Mouse (Mus musculus): ENCODE measurements around the gene Stx1a.
"Not testable (repeated sequence)": the region's sequence is repeated elsewhere in the genome, so short reads cannot be mapped to it uniquely, and the experiment has no call there.

Stx1a gene

GRCm38 (mm10) chr5:135040777-135041176 is 17.5 kb downstream of the Stx1a start:
- DNase-seq (ENCODE audit: low spot score): no peak

GRCm38 (mm10) chr5:135042105-135042788 is 19.0 kb downstream of the Stx1a start:
- DNase-seq (ENCODE audit: low spot score): no peak

DNA sequence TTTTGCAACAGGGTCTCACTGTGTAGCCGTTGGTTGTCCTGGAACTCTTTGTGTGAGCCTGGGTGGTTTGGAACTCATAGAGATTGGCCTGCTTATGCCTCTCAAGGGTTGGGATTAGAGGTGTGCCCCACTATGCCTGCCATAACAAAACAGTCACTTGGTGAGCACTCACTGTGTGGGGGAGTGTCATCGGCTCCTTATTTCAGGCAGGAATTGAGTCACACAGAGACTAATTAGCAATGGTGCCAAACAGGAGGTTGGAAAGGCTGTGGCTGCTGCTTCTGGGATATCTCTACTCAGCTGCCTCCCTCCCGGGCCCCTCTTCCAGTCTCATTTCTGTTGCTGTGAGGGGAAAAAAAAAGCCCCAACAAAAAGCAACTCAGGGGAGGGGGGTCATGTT is 21.3 kb downstream of the Stx1a start:
- DNase-seq (ENCODE audit: low spot score): no peak

DNA sequence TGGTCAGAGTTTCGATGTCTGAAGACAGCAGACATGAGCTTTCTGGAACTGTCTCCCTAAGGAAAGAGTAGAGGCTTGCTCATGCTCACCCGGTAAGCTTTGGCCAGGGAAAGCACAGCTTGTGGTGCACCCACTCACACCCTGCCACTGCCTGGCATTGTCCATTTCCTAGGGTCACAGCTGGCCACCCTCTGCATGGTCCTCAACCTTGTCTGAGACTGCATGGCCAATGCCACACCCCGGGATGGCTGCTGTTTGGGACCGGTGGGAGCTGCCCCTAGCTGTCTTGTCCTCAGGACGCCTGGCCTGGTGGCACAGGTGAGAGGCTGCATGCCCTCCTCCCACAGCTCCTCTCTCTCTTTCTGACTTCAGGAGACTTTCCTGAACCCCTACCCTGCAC is 25.3 kb downstream of the Stx1a start:
- no peak for DNase-seq (ENCODE audit: low spot score)

GRCm38 (mm10) chr5:135049268-135049667 is 26.0 kb downstream of the Stx1a start:
- not testable (repeated sequence) for DNase-seq (ENCODE audit: low spot score)

DNA sequence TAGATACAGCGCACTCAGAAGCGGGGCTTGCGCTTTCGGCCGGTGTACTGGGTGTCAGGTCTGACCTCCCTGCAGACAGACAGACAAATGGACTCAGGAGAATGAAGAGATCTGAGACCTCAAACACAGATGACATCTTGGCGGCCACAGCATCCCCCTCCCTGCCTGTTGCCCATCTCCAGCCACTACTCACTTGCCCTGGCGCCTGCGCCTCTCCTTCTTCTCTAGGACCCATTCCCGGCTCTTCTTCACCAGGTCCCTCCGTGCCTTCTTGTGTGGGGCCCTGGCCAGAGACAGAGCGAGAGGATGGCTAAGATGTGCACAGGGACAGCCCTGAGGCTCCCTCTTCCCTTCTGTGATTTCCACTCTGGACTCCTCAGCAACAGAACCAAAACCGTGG is 30.1 kb downstream of the Stx1a start:
- DNase-seq (ENCODE audit: low spot score): no peak

DNA sequence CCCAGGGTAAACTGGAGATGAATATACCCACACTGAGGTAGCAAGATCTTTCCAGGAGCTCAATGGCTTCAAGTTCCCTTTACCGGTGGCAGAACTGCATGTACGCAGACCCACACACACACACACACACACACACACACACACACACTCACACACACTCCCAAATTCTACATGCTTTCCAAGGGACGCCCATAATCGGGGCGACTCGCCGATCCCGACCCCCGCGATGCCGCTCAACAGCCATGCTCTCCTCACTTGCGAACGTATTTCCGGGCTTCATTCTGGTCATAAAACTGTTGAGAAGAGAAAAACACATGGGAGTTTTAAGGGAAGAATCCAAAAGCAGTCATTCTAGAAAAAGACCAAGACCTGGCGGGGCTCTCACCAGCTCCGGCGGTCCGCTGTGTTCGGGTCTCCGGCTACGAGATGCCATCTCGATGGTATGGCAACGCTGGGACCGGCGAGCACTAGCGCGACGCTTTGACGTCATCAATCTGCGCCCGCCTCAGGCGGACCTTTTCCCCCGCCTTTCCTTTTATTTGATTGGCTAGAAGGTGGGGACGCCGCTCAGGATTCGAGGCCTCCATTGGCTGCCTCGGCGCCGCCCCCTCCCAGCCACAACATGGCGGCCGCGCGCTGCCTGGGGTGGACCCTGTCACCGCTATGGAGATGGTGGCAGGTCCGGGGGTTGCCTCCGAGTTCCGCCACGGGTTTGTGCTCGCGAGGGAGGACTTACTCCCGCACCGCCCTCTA is 40.5 kb downstream of the Stx1a start, which contains the start of gene Dnajc30:
Gene Dnajc30, plus strand, starts transcription at position 574 of the 753 bp plus-strand sequence.
- DNase-seq (ENCODE audit: low spot score): peak; percentile 96

DNA sequence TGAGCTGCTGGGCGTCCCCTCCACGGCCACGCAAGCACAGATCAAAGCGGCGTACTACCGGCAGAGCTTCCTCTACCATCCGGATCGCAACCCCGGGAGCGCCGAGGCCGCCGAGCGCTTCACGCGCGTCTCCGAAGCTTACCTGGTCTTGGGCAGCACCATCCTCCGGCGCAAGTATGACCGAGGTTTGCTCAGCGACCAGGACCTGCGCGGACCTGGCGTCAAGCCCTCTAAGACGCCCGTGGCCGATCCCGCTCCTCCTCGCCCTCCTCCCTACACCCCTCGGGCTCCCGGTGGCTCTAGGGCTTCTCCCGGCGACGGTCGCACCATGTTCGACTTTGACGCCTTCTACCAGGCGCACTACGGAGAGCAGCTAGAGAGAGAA is 41.1 kb downstream of the Stx1a start:
- no peak for DNase-seq (ENCODE audit: low spot score)

DNA sequence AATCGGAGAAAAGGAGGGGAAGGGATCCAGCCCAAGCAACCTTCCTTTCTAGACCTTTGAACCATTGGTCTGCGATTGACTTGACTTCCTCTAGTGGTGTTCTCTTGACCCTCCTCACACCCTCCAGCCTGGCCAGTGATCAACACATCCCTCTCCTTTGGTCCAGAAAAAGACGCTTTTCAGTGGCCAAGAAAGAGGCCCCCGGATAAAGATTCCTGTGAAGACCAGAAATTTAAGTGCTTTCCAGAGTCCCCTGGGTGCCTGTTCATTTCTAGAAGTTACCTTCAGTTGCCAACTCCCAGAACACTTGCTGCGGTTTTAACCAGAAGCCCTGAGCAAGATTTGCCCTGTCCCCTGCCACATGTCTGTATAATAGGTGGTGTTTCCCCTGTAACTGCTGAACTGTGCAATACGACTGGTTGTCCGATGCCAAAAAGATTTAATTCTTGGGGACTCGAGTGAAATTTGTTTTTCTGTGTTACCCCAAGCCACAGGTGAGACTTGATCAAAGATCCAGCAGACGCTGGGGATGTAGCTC is 41.7 kb downstream of the Stx1a start, which contains the start of gene Bud23:
Gene Bud23, minus strand, starts transcription at position 51 of the 538 bp plus-strand sequence.
- DNase-seq (ENCODE audit: low spot score): not testable (repeated sequence)

DNA sequence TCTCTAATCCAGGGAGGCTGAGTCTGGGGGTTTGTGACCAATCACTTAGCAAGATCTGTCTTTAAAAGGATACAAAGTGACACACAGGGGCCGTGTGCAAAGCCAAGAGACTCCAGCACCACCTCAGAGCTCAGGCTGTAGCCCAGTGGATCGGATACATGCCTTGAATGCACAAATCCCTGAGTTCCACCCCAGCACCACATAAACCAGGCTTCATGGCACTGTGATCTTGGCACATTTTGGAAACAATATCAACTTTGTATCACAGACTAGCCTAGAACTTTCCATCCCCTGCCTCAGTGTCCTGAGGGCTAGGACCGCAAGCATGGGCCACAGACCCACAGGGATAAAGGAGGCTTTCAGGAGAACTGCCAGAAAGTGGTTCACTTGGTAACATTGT is 42.7 kb downstream of the Stx1a start:
- no peak for DNase-seq (ENCODE audit: low spot score)

DNA sequence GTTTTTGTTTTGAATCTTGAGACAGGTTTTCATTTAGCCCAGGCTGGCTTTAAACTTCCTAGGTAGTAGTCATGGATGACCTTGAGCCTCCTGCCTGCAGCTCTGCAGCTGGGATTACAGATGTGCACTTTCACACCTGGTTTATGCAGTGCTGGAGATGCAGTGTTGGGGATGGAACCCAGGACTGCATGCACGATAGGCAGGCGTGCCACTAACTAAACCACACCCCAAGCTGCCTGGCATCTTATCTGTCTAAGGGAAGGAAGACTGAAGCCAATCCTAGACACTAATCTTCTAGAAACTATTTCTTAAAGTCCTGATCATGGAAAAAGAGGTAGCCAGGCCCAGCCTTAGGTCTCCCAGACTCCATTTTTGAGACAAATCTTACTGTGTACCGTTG is 47.2 kb downstream of the Stx1a start:
- DNase-seq (ENCODE audit: low spot score): no peak

DNA sequence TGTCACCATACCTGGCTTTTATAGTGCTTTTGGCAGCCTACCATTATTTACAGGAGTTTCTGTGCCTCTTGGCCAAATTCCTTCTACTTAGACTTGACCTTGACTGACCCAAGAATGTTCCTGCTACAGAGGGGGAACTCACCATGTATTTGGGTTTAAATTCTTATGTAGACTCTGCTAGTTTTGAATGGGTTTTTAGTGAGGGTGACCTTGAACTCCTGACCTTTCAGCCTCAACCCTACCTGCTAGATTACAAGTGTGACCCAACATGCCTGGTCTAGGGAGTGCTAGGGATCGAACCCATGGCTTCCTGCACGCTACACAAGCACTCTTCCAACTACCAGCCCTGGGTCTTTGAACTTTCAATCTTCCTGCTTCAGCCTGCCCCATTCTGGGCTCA is 48.8 kb downstream of the Stx1a start:
- DNase-seq (ENCODE audit: low spot score): no peak

DNA sequence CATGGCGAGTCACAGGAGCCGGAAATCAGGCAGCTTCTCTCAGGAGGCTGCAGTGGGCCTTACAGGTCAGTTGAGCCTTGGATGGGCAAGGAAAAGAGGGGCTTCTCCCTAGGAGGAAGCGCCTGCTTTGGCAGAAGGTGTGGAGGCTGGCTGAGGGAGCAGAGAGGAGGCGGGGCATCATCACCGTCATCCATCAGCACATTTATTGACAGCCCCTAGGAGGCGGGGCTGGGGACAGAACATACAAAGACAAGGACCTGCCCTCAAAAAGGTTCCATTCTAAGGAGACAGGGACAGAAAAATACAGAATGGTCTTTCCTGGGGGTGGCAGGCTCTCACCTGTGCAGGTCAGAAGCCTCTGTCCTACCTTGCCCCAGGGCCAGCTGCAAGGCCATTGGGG is 49.4 kb downstream of the Stx1a start:
- DNase-seq (ENCODE audit: low spot score): no peak

DNA sequence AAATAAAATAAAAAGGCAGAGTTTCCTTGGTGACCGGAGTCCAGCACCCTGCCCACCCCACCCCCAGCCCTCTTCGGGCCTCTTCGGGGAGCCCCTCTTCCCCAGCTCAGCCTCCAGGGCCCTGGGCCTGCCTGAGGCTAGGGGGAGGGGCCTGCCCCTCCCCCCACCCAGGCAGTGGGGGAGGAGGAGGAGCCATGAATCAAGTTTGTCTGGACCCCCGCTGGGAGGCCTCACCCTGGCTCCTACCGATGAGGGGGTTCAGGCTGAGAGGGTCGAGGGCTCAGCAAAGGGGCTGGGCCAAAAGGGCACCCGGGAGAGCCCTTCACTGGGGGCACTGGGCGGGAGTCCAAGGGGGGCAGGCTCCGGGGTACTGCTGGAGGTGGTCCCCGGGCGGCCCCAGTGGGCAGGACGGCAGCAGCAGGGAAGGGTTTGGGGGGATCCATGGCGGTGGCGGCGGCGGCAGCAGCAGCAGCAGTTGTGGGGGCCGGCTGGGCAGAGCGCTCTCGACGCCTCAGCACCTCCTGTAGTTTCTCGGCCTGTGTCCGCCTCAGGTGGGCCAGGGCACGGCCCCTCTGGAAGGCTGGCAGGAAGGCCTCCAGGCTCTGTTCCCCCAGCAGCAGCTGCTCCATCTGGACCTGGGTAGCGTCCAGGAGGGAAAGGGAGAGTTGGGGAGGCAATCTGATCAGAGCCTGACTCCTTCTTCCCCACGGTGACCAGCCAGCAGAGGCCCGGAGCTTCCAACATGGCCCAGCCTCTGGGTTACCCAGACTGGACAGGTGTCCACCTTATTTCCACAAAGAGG is 50.3 kb downstream of the Stx1a start:
- no peak for DNase-seq (ENCODE audit: low spot score)

- no peak for DNase-seq (ENCODE audit: low spot score)
These were observed 52.4 kb downstream of the Stx1a start for GRCm38 (mm10) chr5:135075655-135076054.

GRCm38 (mm10) chr5:135076368-135076767 is 53.1 kb downstream of the Stx1a start:
- DNase-seq (ENCODE audit: low spot score): no peak

DNA sequence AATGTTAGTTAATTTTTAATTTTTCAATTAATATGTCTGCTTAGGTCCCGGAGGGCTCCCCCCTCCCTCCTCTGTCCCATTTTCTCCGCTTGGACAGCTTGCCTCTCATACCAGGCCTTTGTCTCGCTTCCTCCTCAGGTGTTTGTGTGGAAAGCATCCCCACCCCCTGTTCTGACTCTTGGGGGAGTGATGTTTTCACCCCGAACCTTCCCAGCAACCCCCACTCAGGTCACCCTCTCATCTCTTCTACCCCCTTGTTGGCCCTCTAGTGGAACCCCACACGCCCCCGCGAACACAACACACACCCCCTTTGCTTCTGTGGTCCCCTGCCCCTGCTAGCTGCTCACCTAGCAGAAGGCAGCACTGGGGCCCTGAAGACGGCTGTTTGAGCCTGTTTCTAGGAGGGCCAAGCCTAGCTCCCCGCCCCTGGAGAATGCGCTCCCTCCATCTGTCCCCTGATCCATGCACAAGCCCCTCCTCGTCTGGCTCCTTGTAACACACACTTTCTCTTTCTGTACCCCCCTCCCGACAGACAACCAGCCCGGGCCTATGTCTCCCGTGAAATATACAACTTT is 53.7 kb downstream of the Stx1a start:
- no peak for DNase-seq (ENCODE audit: low spot score)

GRCm38 (mm10) chr5:135077564-135078481 is 54.5 kb downstream of the Stx1a start, which contains the start of gene Vps37d:
TSS of gene Vps37d (minus strand) at chr5:135078266.
- DNase-seq (ENCODE audit: low spot score): peak; percentile 98

GRCm38 (mm10) chr5:135078482-135078810 is 55.2 kb downstream of the Stx1a start:
- no peak for DNase-seq (ENCODE audit: low spot score)

- DNase-seq (ENCODE audit: low spot score): no peak
These were observed 56.3 kb downstream of the Stx1a start for GRCm38 (mm10) chr5:135079578-135079977.

DNA sequence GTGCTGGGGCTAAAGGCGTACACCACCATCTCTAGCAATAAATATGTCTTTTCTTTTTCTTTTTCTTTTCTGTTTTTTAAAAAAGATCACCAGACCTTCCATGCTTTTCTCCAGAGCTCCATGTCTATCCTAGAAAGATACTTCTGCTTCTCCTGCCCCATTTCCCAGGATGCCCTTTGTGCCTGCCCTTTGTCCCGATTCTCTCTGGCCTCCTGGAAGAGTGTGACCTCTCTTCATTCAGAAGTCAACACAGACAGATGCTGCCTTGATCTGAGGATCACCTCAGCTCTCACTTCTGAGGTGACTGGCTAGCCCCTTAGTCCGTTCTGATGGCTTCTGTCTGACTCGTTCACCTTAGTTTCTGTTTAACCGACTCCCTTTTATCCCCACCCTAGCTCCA is 57.3 kb downstream of the Stx1a start:
- DNase-seq (ENCODE audit: low spot score): no peak
